Mouse (Mus musculus): ENCODE data around the gene Pfkfb3. TPM values are rescaled to one million over a fixed set of nuclear protein-coding genes. Genes with fewer than 3 reads are reported as not detected.

The Pfkfb3 gene
- total RNA-seq, 2 experiments from 2014 or later, result 11.8 to 12.7 TPM

DNA sequence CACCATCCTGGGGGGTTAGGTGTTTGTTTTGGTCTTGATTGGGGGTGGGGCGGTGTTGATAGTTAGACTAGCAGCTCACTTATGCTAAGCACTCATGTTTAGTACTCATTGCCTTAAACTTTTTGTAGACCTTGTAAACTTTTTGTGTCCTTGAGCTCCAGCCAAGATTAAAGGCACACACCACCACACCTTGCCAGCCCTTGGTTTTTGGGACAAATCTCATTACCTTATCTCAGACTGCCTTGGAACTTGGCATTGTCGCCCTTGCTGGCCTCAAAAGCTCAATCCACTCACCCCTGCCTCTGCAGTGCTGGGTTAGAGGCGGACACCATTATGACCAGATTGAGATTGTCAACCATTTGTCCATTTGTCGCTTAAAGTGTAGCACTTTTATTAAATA lies 125.3 kb downstream of the Pfkfb3 start:
- no peak for DNase-seq

DNA sequence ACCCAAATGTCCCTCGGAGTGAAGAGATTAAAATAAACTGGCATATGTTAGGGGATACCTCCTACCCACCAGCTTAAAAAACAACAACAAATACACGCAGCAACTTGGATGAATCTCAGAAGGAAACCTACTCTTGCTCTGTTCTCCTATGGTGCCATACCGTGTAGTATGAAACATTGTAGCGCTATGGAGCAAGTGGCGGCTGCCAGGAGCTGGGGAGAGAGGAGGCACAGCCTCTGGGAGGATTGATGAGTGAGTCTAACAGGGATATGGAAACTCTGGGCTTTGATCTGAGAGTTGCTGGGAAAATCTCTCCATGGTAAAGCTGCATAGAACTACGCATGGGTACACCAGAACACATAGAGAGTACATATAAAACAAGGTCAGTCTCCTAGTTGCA lies 126.3 kb downstream of the Pfkfb3 start:
- DNase-seq, result no peak

DNA sequence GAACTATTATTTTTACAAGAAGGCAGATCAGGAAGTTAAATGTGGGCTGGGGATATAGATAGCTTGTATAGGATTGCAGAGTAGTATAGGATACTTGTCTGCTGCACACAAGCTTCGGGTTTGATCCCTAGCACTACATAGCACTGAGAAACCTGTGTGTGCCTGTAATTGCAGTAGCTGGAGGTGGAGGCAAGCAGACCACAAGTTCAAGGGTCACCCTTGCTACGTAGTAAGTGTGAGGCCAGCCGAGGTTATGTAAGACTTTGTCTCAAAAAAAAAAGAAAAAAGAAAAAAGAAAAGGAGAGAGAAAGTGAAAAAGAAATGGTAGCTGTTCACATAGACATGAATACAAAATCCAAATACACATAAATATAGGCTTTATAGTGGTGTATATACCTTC lies 127.5 kb downstream of the Pfkfb3 start:
- DNase-seq, result no peak

DNA sequence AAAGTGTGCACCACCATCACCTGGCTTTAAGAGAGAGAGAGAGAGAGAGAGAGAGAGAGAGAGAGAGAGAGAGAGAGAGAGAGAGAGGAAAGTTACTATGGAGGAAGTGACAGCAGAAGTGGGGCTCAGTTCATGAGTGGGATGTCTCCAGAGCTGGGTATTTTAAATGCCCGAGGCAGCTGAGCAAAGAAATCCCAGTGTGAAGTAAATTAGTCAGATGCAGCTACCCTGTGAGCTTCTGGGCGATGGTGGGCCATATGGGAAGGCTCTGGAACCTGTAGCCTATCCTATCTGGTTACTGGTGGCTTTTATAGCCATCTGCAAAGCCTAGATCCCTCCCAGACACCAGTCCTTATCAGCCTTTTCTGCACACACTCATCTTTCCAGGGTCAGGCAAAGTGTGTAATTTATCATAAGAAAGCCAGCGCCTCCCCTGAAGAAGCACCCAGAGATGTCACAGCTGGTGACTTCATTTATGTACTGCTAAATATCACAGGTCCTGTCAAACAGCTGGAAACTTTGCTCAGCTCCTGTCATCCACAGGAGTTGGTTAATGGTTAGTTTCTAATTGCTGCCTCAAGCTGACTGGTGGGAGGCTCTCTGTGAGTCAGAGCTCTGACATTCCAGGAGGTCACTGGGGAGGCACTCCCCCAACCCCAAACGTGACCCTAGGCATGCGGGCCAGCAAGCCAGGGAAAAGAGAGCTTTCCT lies 128.3 kb downstream of the Pfkfb3 start:
- DNase-seq, result peak; percentile 71

DNA sequence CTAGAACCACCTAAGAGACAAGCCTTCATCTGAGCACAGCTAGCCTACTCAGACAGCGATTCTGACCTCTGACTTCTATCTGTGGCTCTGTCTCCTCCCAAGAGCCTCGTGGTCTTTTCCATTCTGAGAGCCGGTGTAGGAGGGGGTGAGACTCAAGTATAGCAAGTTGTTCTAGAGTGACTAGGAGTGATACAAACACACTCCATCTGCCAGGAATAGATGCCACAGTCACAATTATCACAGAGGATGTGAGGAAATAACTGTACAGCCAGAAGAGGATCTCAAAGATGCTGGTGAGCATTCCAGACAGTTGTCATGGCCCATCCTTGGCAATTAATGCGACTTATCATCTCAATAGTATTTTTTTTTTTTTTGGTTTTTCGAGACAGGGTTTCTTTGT lies 129.6 kb downstream of the Pfkfb3 start:
- DNase-seq, result no peak

DNA sequence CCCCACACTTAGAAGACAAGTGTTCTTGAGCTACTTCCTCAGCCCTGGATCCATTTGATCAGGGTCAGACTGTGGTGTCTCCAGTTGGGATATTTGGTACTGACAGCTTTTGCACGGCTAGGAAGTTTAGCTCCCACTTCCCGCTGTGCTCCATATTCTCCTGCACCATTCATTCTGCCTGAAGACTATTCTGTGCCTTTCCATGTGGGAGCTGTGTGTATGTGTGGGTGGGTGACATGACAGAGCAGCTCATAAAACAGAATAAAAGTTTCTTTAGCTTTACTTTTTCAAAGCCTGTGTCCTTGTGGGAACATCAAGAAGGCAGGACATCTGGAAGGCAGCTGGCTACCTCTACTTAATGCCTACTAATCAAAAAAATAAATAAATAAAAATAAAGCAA lies 130.5 kb downstream of the Pfkfb3 start:
- no peak for DNase-seq

DNA sequence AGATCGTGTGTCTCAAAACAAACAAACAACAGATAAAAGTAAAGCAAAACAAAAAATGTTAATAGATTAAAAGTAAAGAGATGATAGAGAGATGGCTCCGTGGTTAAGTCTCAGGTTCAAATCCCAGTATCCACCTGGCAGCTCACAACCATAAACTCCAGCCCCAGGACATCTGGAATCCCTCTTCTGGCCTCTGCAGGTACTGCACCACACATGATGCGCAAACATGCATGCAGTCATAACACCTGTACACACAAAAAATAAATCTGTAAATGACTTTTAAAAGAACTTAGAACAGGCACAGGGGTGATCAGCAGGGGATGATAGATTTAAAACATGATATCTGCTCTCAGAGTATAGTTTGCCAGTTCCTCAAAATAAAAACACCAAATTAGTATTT lies 131.5 kb downstream of the Pfkfb3 start:
- no peak for DNase-seq

Other genes with a start within 250 kb of the Pfkfb3 start
- gene Rbm17, start 50.1 kb upstream of the Pfkfb3 start, total RNA-seq (2021), result 10 to 100 TPM; 83.4 to 93.1 TPM
- not detected for gene Gm17490, start 72.2 kb upstream of the Pfkfb3 start, total RNA-seq (2021)
- not detected for gene Il2ra, start 88.7 kb upstream of the Pfkfb3 start, total RNA-seq (2021)
- gene Il15ra, start 151.2 kb upstream of the Pfkfb3 start, total RNA-seq (2021), result 10 to 100 TPM; 15.6 to 20.0 TPM
- gene Fbh1, start 223.5 kb upstream of the Pfkfb3 start, total RNA-seq (2021), result 10 to 100 TPM; 69.1 to 69.5 TPM
- gene Ankrd16, start 223.8 kb upstream of the Pfkfb3 start, total RNA-seq (2021), result 10 to 100 TPM; 31.0 to 35.5 TPM

Measured in heart, postnatal 4 days (tissue).